8 mouse cellular contexts compared by ENCODE assay signal in genomic region chr16:17201977-17202376, GRCm38 (mm10). TPM values are rescaled to one million over a fixed set of nuclear protein-coding genes. Genes with fewer than 3 reads are reported as not detected.
A peak's percentile ranks its signal among the peaks of the same experiment; 100 is the strongest.
DNase-seq lines count a peak whose midpoint lies in the region; ATAC-seq and TF ChIP-seq lines count a peak whose summit lies in the region.

No protein-coding gene starts in this region.

- 0 out of 2 replicates have a peak overlapping the region, but pooled peaks have one; percentile 35 for H3K27ac ChIP-seq in hindbrain, embryonic 13.5 days
- H3K27ac ChIP-seq in hindbrain, embryonic 12.5 days = no peak overlapping the region
- H3K27ac ChIP-seq in MEL (ENCODE audit: control insufficient read depth, low read depth, low read length) = peak overlapping the region; percentile 29
- 0 out of 2 replicates have a peak overlapping the region, but pooled peaks have one; percentile 2 for H3K27ac ChIP-seq in forebrain, embryonic 15.5 days (replicated peaks)
- H3K27ac ChIP-seq in midbrain, embryonic 15.5 days = no peak overlapping the region

- TF ChIP-seq EP300 in MEL (IDR thresholded peaks at IDR 0.05; ENCODE audit: low read depth in 1 of 2, low read length in 2 of 2) = no peak

- ATAC-seq in hindbrain, embryonic 13.5 days (ENCODE audit: low FRiP score) = peak; percentile 25; the same call in 1 of the 2 replicates
- no peak for ATAC-seq in hindbrain, embryonic 12.5 days (ENCODE audit: low FRiP score)
- ATAC-seq in forebrain, embryonic 15.5 days (replicated peaks) = peak; percentile 32; the same call in 1 of the 2 replicates
- peak; percentile 61; the same call in 1 of the 2 replicates for ATAC-seq in midbrain, embryonic 15.5 days (replicated peaks)
- no peak for ATAC-seq in activated CD4-positive, CD25-positive, alpha-beta regulatory T cell, adult 4 months

- no peaks in the 10 kb centered on the region for H3K9me3 ChIP-seq in hindbrain, embryonic 13.5 days
- H3K9me3 ChIP-seq in hindbrain, embryonic 12.5 days (replicated peaks) = no peaks in the 10 kb centered on the region
- H3K9me3 ChIP-seq in MEL (replicated peaks; ENCODE audit: insufficient read depth, low read length) = no peaks in the 10 kb centered on the region
- no peaks in the 10 kb centered on the region for H3K9me3 ChIP-seq in forebrain, embryonic 15.5 days
- H3K9me3 ChIP-seq in midbrain, embryonic 15.5 days = no peaks in the 10 kb centered on the region

- no peak overlapping the region for H3K4me2 ChIP-seq in hindbrain, embryonic 13.5 days
- H3K4me2 ChIP-seq in hindbrain, embryonic 12.5 days (replicated peaks) = no peak overlapping the region
- no peak overlapping the region for H3K4me2 ChIP-seq in forebrain, embryonic 15.5 days (replicated peaks)
- no peak overlapping the region for H3K4me2 ChIP-seq in midbrain, embryonic 15.5 days

- H3K79me2 ChIP-seq in MEL (ENCODE audit: control insufficient read depth, insufficient read depth, low read length, poor library complexity) = peaks cover 35% of the 10 kb centered on the region

- peaks cover 20% of the 10 kb centered on the region for H3K4me1 ChIP-seq in hindbrain, embryonic 13.5 days (replicated peaks)
- H3K4me1 ChIP-seq in hindbrain, embryonic 12.5 days = peaks cover 15% of the 10 kb centered on the region
- peaks cover 9 to 18% of the 10 kb centered on the region in 2 experiments for H3K4me1 ChIP-seq in MEL (ENCODE audit: control insufficient read depth in 1 of 2, insufficient read depth in 2 of 2, low read length in 2 of 2)
- peaks cover 20% of the 10 kb centered on the region for H3K4me1 ChIP-seq in forebrain, embryonic 15.5 days
- peaks cover 16% of the 10 kb centered on the region for H3K4me1 ChIP-seq in midbrain, embryonic 15.5 days

- no peaks in the 10 kb centered on the region for H3K36me3 ChIP-seq in hindbrain, embryonic 13.5 days
- H3K36me3 ChIP-seq in hindbrain, embryonic 12.5 days = 0 out of 2 replicates have a peak, but pooled peaks cover 1% of the 10 kb centered on the region
- peaks cover 5 to 25% of the 10 kb centered on the region in 2 experiments for H3K36me3 ChIP-seq in MEL (ENCODE audit: control insufficient read depth in 1 of 2, insufficient read depth in 2 of 2, low read length in 2 of 2)
- H3K36me3 ChIP-seq in forebrain, embryonic 15.5 days = no peaks in the 10 kb centered on the region
- H3K36me3 ChIP-seq in midbrain, embryonic 15.5 days (replicated peaks) = no peaks in the 10 kb centered on the region

- DNase-seq in MEL (ENCODE audit: low read depth, low spot score) = peak; percentile 82
- DNase-seq in gastrocnemius, postnatal 10 days = no peak
- no peak for DNase-seq in adrenal gland, postnatal 4 days (ENCODE audit: low spot score in 2 of 2)

- peak; percentile 14 to 74 (median 43); a peak in 4 of 6 replicates for TF ChIP-seq CTCF in MEL (IDR thresholded peaks at IDR 0.05 in 2 of 3, conservative IDR thresholded peaks at IDR 0.05 in 1 of 3; ENCODE audit: control insufficient read depth in 1 of 3, insufficient read depth in 1 of 3, low read depth in 2 of 3, low read length in 3 of 3, poor library complexity in 1 of 3, severe bottlenecking in 1 of 3)

- peaks cover 8% of the 10 kb centered on the region; the same call in 1 of the 2 replicates for H3K27me3 ChIP-seq in hindbrain, embryonic 13.5 days
- peaks cover 7% of the 10 kb centered on the region; the same call in 1 of the 2 replicates for H3K27me3 ChIP-seq in hindbrain, embryonic 12.5 days
- H3K27me3 ChIP-seq in MEL (ENCODE audit: control insufficient read depth in 1 of 2, insufficient read depth in 2 of 2, low read length in 2 of 2) = no peaks in the 10 kb centered on the region
- H3K27me3 ChIP-seq in forebrain, embryonic 15.5 days = no peaks in the 10 kb centered on the region
- H3K27me3 ChIP-seq in midbrain, embryonic 15.5 days (replicated peaks) = peaks cover 3% of the 10 kb centered on the region; the same call in 1 of the 2 replicates

- 64% methylated on average over 2 of the region's 2 CpGs for WGBS in hindbrain, embryonic 13.5 days
- WGBS in hindbrain, embryonic 12.5 days = 70% methylated on average over 2 of the region's 2 CpGs
- WGBS in forebrain, embryonic 15.5 days = 65% methylated on average over 2 of the region's 2 CpGs
- 59% methylated on average over 2 of the region's 2 CpGs for WGBS in midbrain, embryonic 15.5 days

- no peak overlapping the region for H3K9ac ChIP-seq in hindbrain, embryonic 13.5 days
- no peak overlapping the region for H3K9ac ChIP-seq in hindbrain, embryonic 12.5 days
- H3K9ac ChIP-seq in MEL (ENCODE audit: control insufficient read depth, low read depth, low read length, poor library complexity, severe bottlenecking) = peak overlapping the region; percentile 95
- H3K9ac ChIP-seq in forebrain, embryonic 15.5 days (replicated peaks) = no peak overlapping the region
- H3K9ac ChIP-seq in midbrain, embryonic 15.5 days = no peak overlapping the region

- no peak for TF ChIP-seq POLR2A in MEL (IDR thresholded peaks at IDR 0.05; ENCODE audit: control insufficient read depth in 1 of 2, insufficient read depth in 1 of 2, low read depth in 1 of 2, low read length in 2 of 2, poor library complexity in 1 of 2)

- no peak overlapping the region for H3K4me3 ChIP-seq in hindbrain, embryonic 13.5 days
- no peak overlapping the region for H3K4me3 ChIP-seq in hindbrain, embryonic 12.5 days
- H3K4me3 ChIP-seq in MEL (ENCODE audit: control insufficient read depth in 1 of 2, insufficient read depth in 1 of 2, low read depth in 2 of 2, low read length in 2 of 2) = peak overlapping the region; percentile 85; a peak in 3 of 4 replicates
- H3K4me3 ChIP-seq in forebrain, embryonic 15.5 days = no peak overlapping the region
- H3K4me3 ChIP-seq in midbrain, embryonic 15.5 days = no peak overlapping the region

- peak; percentile 77 for TF ChIP-seq RAD21 in MEL (IDR thresholded peaks at IDR 0.05; ENCODE audit: low read depth, low read length)

RNA-seq across cellular contexts. Expression of gene Ube2l3, which starts 0.5 kb away (rescaled TPM):
- 313 and 319 TPM in 2 replicates for polyA plus RNA-seq in hindbrain, embryonic 13.5 days (2015; fragmentation: Nextera tagmentation; extraction: Ambion mirVana)
- polyA plus RNA-seq in hindbrain, embryonic 12.5 days (2016; fragmentation: Nextera tagmentation; extraction: Ambion mirVana) = 346 and 373 TPM in 2 replicates
- 137 and 166 TPM in 2 replicates for total RNA-seq in MEL (2012; rRNA removed)
- polyA plus RNA-seq in MEL (2012; ENCODE audit: insufficient read depth in 1 of 2, insufficient read length in 2 of 2, low read depth in 1 of 2, low replicate concordance in 2 of 2, missing spikeins in 1 of 2) = 1,000 to 10,000 TPM in 1 of 2 experiments, 100 to 1,000 TPM in 1; 297 to 2,006 TPM
- 307 and 318 TPM in 2 replicates for polyA plus RNA-seq in forebrain, embryonic 15.5 days (2015; fragmentation: Nextera tagmentation; extraction: Ambion mirVana)
- polyA plus RNA-seq in midbrain, embryonic 15.5 days (2015; fragmentation: Nextera tagmentation; extraction: Ambion mirVana) = 262 and 275 TPM in 2 replicates
- 100 to 1,000 TPM; 163 to 166 TPM for total RNA-seq in gastrocnemius, postnatal 10 days (2021)
- 100 to 1,000 TPM; 300 to 366 TPM for polyA plus RNA-seq in activated CD4-positive, CD25-positive, alpha-beta regulatory T cell, adult 4 months (2017; shearing (Covaris generic))
- total RNA-seq in adrenal gland, postnatal 4 days (2021) = 100 to 1,000 TPM; 200 to 206 TPM

RNA-seq across cellular contexts. Expression of gene Rimbp3, which starts 6.4 kb away (rescaled TPM):
- polyA plus RNA-seq in hindbrain, embryonic 13.5 days (2015; fragmentation: Nextera tagmentation; extraction: Ambion mirVana) = 1.8 and 1.9 TPM in 2 replicates
- polyA plus RNA-seq in hindbrain, embryonic 12.5 days (2016; fragmentation: Nextera tagmentation; extraction: Ambion mirVana) = 1.3 and 2.0 TPM in 2 replicates
- total RNA-seq in MEL (2012; rRNA removed) = 0.36 and 0.62 TPM in 2 replicates
- polyA plus RNA-seq in MEL (2012; ENCODE audit: insufficient read depth in 1 of 2, insufficient read length in 2 of 2, low read depth in 1 of 2, low replicate concordance in 2 of 2, missing spikeins in 1 of 2) = under 1 TPM in 1 of 2 experiments, not detected in 1; 0.35 TPM
- 1.7 TPM in 2 replicates for polyA plus RNA-seq in forebrain, embryonic 15.5 days (2015; fragmentation: Nextera tagmentation; extraction: Ambion mirVana)
- 2.6 and 3.3 TPM in 2 replicates for polyA plus RNA-seq in midbrain, embryonic 15.5 days (2015; fragmentation: Nextera tagmentation; extraction: Ambion mirVana)
- under 1 TPM; 0.11 to 0.19 TPM for total RNA-seq in gastrocnemius, postnatal 10 days (2021)
- not detected for polyA plus RNA-seq in activated CD4-positive, CD25-positive, alpha-beta regulatory T cell, adult 4 months (2017; shearing (Covaris generic))
- total RNA-seq in adrenal gland, postnatal 4 days (2021) = under 1 TPM in 1 of 2 experiments, not detected in 1; 0.22 TPM

RNA-seq across cellular contexts. Expression of gene Hic2, which starts 31.4 kb away (rescaled TPM):
- 9.0 and 9.4 TPM in 2 replicates for polyA plus RNA-seq in hindbrain, embryonic 13.5 days (2015; fragmentation: Nextera tagmentation; extraction: Ambion mirVana)
- 12.3 and 13.8 TPM in 2 replicates for polyA plus RNA-seq in hindbrain, embryonic 12.5 days (2016; fragmentation: Nextera tagmentation; extraction: Ambion mirVana)
- 5.8 and 5.9 TPM in 2 replicates for total RNA-seq in MEL (2012; rRNA removed)
- 1 to 10 TPM in 1 of 2 experiments, not detected in 1; 9.5 TPM for polyA plus RNA-seq in MEL (2012; ENCODE audit: insufficient read depth in 1 of 2, insufficient read length in 2 of 2, low read depth in 1 of 2, low replicate concordance in 2 of 2, missing spikeins in 1 of 2)
- 8.6 and 8.8 TPM in 2 replicates for polyA plus RNA-seq in forebrain, embryonic 15.5 days (2015; fragmentation: Nextera tagmentation; extraction: Ambion mirVana)
- 11.1 and 11.6 TPM in 2 replicates for polyA plus RNA-seq in midbrain, embryonic 15.5 days (2015; fragmentation: Nextera tagmentation; extraction: Ambion mirVana)
- total RNA-seq in gastrocnemius, postnatal 10 days (2021) = 1 to 10 TPM; 1.7 to 2.1 TPM
- polyA plus RNA-seq in activated CD4-positive, CD25-positive, alpha-beta regulatory T cell, adult 4 months (2017; shearing (Covaris generic)) = 1 to 10 TPM in 1 of 2 experiments, under 1 TPM in 1; 0.83 to 1.1 TPM
- 1 to 10 TPM; 5.6 TPM for total RNA-seq in adrenal gland, postnatal 4 days (2021)

RNA-seq across cellular contexts. Expression of gene Ccdc116, which starts 54.9 kb away (rescaled TPM):
- polyA plus RNA-seq in hindbrain, embryonic 13.5 days (2015; fragmentation: Nextera tagmentation; extraction: Ambion mirVana) = 1.5 and 2.2 TPM in 2 replicates
- 0.79 and 1.6 TPM in 2 replicates for polyA plus RNA-seq in hindbrain, embryonic 12.5 days (2016; fragmentation: Nextera tagmentation; extraction: Ambion mirVana)
- 3.4 and 4.9 TPM in 2 replicates for total RNA-seq in MEL (2012; rRNA removed)
- 1 to 10 TPM in 1 of 2 experiments, not detected in 1; 7.9 TPM for polyA plus RNA-seq in MEL (2012; ENCODE audit: insufficient read depth in 1 of 2, insufficient read length in 2 of 2, low read depth in 1 of 2, low replicate concordance in 2 of 2, missing spikeins in 1 of 2)
- 1.3 TPM in 2 replicates for polyA plus RNA-seq in forebrain, embryonic 15.5 days (2015; fragmentation: Nextera tagmentation; extraction: Ambion mirVana)
- 2.9 and 3.7 TPM in 2 replicates for polyA plus RNA-seq in midbrain, embryonic 15.5 days (2015; fragmentation: Nextera tagmentation; extraction: Ambion mirVana)
- under 1 TPM; 0.29 to 0.54 TPM for total RNA-seq in gastrocnemius, postnatal 10 days (2021)
- under 1 TPM; 0.24 to 0.54 TPM for polyA plus RNA-seq in activated CD4-positive, CD25-positive, alpha-beta regulatory T cell, adult 4 months (2017; shearing (Covaris generic))
- total RNA-seq in adrenal gland, postnatal 4 days (2021) = 1 to 10 TPM in 1 of 2 experiments, under 1 TPM in 1; 0.73 to 1.1 TPM

RNA-seq across cellular contexts. Expression of gene Ydjc, which starts 57.6 kb away (rescaled TPM):
- polyA plus RNA-seq in hindbrain, embryonic 13.5 days (2015; fragmentation: Nextera tagmentation; extraction: Ambion mirVana) = 32.9 and 34.0 TPM in 2 replicates
- polyA plus RNA-seq in hindbrain, embryonic 12.5 days (2016; fragmentation: Nextera tagmentation; extraction: Ambion mirVana) = 14.0 and 17.5 TPM in 2 replicates
- 56.7 TPM in 2 replicates for total RNA-seq in MEL (2012; rRNA removed)
- polyA plus RNA-seq in MEL (2012; ENCODE audit: insufficient read depth in 1 of 2, insufficient read length in 2 of 2, low read depth in 1 of 2, low replicate concordance in 2 of 2, missing spikeins in 1 of 2) = 10 to 100 TPM in 1 of 2 experiments, not detected in 1; 68.5 TPM
- 23.1 and 26.3 TPM in 2 replicates for polyA plus RNA-seq in forebrain, embryonic 15.5 days (2015; fragmentation: Nextera tagmentation; extraction: Ambion mirVana)
- polyA plus RNA-seq in midbrain, embryonic 15.5 days (2015; fragmentation: Nextera tagmentation; extraction: Ambion mirVana) = 37.3 and 43.7 TPM in 2 replicates
- total RNA-seq in gastrocnemius, postnatal 10 days (2021) = 1 to 10 TPM in 1 of 2 experiments, under 1 TPM in 1; 0.61 to 1.2 TPM
- 1 to 10 TPM; 7.0 to 8.2 TPM for polyA plus RNA-seq in activated CD4-positive, CD25-positive, alpha-beta regulatory T cell, adult 4 months (2017; shearing (Covaris generic))
- 10 to 100 TPM in 1 of 2 experiments, 1 to 10 TPM in 1; 9.3 to 12.9 TPM for total RNA-seq in adrenal gland, postnatal 4 days (2021)

Comparison
In these comparisons a context has a peak if more than half of its experiments do, and no peak if none do; other contexts are left out.
1. ATAC-seq: peak in hindbrain, embryonic 13.5 days (single experiment), forebrain, embryonic 15.5 days (single experiment) and midbrain, embryonic 15.5 days (single experiment); none in hindbrain, embryonic 12.5 days (single experiment) and activated CD4-positive, CD25-positive, alpha-beta regulatory T cell, adult 4 months (single experiment).
2. H3K27ac ChIP-seq: peak in hindbrain, embryonic 13.5 days (single experiment), MEL (single experiment) and forebrain, embryonic 15.5 days (single experiment); none in hindbrain, embryonic 12.5 days (single experiment) and midbrain, embryonic 15.5 days (single experiment).
3. H3K4me3 ChIP-seq: peak in MEL (2 of 2); none in hindbrain, embryonic 13.5 days (single experiment), hindbrain, embryonic 12.5 days (single experiment), forebrain, embryonic 15.5 days (single experiment) and midbrain, embryonic 15.5 days (single experiment).